Mouse (Mus musculus) cerebellum, adult 2 months (tissue): ENCODE data around the gene Pgpep1l.

Source experiments
- CTCF ChIP-seq: fragments of 200-500 bp; IDR thresholded peaks from 2 replicates; pipeline ENCODE4 v1.5.1; 2011; ENCODE audit warnings: low read depth, mild to moderate bottlenecking, control low read depth, low read length, moderate library complexity, borderline replicate concordance; ENCODE audit not compliant: insufficient read depth
- POLR2A ChIP-seq: fragments of 200-500 bp; IDR thresholded peaks from 2 replicates; pipeline ENCODE4 v1.6.1; 2011; ENCODE audit warnings: low read length, control low read depth, borderline replicate concordance; ENCODE audit not compliant: insufficient read depth

DNA sequence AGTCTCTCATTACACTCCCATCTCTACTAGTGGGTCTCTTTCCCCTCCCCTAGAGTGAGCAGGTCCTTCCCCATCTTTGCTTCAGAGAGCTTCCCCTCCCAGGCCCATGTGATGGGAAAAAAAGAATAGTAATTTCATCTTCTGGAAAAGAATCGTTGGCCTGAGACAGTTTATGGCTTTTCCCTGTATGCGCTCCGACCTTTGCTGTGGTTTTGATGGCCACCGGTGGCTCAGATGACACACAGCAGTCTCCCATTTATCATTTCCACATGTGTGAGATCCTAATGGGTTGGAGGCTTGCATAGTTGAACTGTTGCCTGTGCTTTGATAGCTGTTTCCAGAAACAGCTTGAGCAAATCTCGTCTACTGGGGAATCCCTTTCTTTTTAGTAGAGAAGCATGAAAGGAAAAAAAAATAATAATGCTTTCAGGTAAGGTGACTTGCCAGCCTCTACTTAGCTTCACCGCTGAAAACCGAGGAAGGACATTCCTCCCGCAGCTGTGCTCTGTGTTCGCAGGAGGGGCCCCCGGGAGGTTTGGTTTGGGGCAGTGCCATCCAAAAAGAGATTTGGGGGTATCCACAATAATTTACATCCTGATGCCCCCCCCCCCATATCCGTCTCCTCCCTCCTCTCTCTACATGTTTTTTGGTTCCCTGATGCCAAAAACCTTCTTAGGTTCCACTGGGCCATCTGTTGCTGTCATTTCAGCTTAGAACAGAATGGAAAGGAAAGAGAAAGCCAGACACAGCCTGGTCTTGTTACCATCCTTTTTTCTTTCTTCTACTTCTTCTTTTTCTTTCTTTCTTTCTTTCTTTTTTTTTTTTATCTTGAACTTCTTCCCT, 13.2 kb upstream of the Pgpep1l start:
- TF ChIP-seq POLR2A (no peak), CTCF (no peak)
